Mouse (Mus musculus): Measurements from ENCODE around the gene Otop1. TPM values are rescaled to one million over a fixed set of nuclear protein-coding genes. Genes with fewer than 3 reads are reported as not detected.

Otop1 gene
- polyA plus RNA-seq, 1 experiment from 2014 or later: not detected

Other genes starting within 250 kb of the Otop1 start
- 40.6 and 43.2 TPM in 2 replicates for gene Stx18, start 237.2 kb upstream of the Otop1 start, polyA plus RNA-seq (2016; fragmentation: Nextera tagmentation; extraction: Ambion mirVana)
- 530 and 545 TPM in 2 replicates for gene Nsg1, start 116.1 kb upstream of the Otop1 start, polyA plus RNA-seq (2016; fragmentation: Nextera tagmentation; extraction: Ambion mirVana)
- 21.3 and 22.3 TPM in 2 replicates for gene Zbtb49, start 55.5 kb upstream of the Otop1 start, polyA plus RNA-seq (2016; fragmentation: Nextera tagmentation; extraction: Ambion mirVana)
- gene Lyar, start 55.5 kb upstream of the Otop1 start, polyA plus RNA-seq (2016; fragmentation: Nextera tagmentation; extraction: Ambion mirVana): 83.6 and 92.4 TPM in 2 replicates
- 101 and 105 TPM in 2 replicates for gene Tmem128, start 15.8 kb upstream of the Otop1 start, polyA plus RNA-seq (2016; fragmentation: Nextera tagmentation; extraction: Ambion mirVana)
- gene Drd5, start 43.4 kb downstream of the Otop1 start, polyA plus RNA-seq (2016; fragmentation: Nextera tagmentation; extraction: Ambion mirVana): not detected in 2 replicates
- 0.24 and 0.37 TPM in 2 replicates for gene Slc2a9, start 227.2 kb downstream of the Otop1 start, polyA plus RNA-seq (2016; fragmentation: Nextera tagmentation; extraction: Ambion mirVana)